Mouse (Mus musculus): ENCODE measurements around the gene Ildr2.

Ildr2 gene

GRCm38 (mm10) chr1:166284390-166284789 is 30.5 kb downstream of the Ildr2 start:
- DNase-seq (ENCODE audit: low spot score) = no peak

GRCm38 (mm10) chr1:166286231-166286630 is 32.3 kb downstream of the Ildr2 start:
- DNase-seq (ENCODE audit: low spot score) = no peak

GRCm38 (mm10) chr1:166290562-166290961 is 36.6 kb downstream of the Ildr2 start:
- no peak for DNase-seq (ENCODE audit: low spot score)

GRCm38 (mm10) chr1:166293086-166293485 is 39.1 kb downstream of the Ildr2 start:
- no peak for DNase-seq (ENCODE audit: low spot score)

GRCm38 (mm10) chr1:166295548-166295947 is 41.6 kb downstream of the Ildr2 start:
- no peak for DNase-seq (ENCODE audit: low spot score)

GRCm38 (mm10) chr1:166296371-166296770 is 42.4 kb downstream of the Ildr2 start:
- DNase-seq (ENCODE audit: low spot score) = no peak

GRCm38 (mm10) chr1:166296971-166297370 is 43.0 kb downstream of the Ildr2 start:
- no peak for DNase-seq (ENCODE audit: low spot score)

- DNase-seq (ENCODE audit: low spot score) = no peak
These were observed 43.7 kb downstream of the Ildr2 start for GRCm38 (mm10) chr1:166297499-166298111.

- no peak for DNase-seq (ENCODE audit: low spot score)
These were observed 44.9 kb downstream of the Ildr2 start for GRCm38 (mm10) chr1:166298884-166299283.

- DNase-seq (ENCODE audit: low spot score) = no peak
These were observed 45.9 kb downstream of the Ildr2 start for GRCm38 (mm10) chr1:166299821-166300220.

- no peak for DNase-seq (ENCODE audit: low spot score)
These were observed 46.6 kb downstream of the Ildr2 start for GRCm38 (mm10) chr1:166300526-166300925.

GRCm38 (mm10) chr1:166304352-166305240 is 50.7 kb downstream of the Ildr2 start:
- no peak for DNase-seq (ENCODE audit: low spot score)

- no peak for DNase-seq (ENCODE audit: low spot score)
These were observed 54.5 kb downstream of the Ildr2 start for GRCm38 (mm10) chr1:166308471-166308850.

GRCm38 (mm10) chr1:166308851-166309715 is 55.1 kb downstream of the Ildr2 start:
- DNase-seq (ENCODE audit: low spot score) = no peak

- no peak for DNase-seq (ENCODE audit: low spot score)
These were observed 57.2 kb downstream of the Ildr2 start for GRCm38 (mm10) chr1:166311151-166311550.

- DNase-seq (ENCODE audit: low spot score) = no peak
These were observed 59.7 kb downstream of the Ildr2 start for GRCm38 (mm10) chr1:166313637-166314036.

GRCm38 (mm10) chr1:166315706-166316105 is 61.8 kb downstream of the Ildr2 start:
- no peak for DNase-seq (ENCODE audit: low spot score)

GRCm38 (mm10) chr1:166319132-166319698 is 65.3 kb downstream of the Ildr2 start:
- DNase-seq (ENCODE audit: low spot score) = peak; percentile 79

GRCm38 (mm10) chr1:166326421-166326820 is 72.5 kb downstream of the Ildr2 start:
- DNase-seq (ENCODE audit: low spot score) = no peak

GRCm38 (mm10) chr1:166330752-166331151 is 76.8 kb downstream of the Ildr2 start:
- peak; percentile 24 for DNase-seq (ENCODE audit: low spot score)

- DNase-seq (ENCODE audit: low spot score) = peak; percentile 68
These were observed 85.2 kb downstream of the Ildr2 start for GRCm38 (mm10) chr1:166339110-166339509.

- DNase-seq (ENCODE audit: low spot score) = no peak
These were observed 88.1 kb downstream of the Ildr2 start for GRCm38 (mm10) chr1:166342060-166342459.

Measured in layer of hippocampus, adult 11-12 months (tissue).